Mouse (Mus musculus) MEL (cell line): ENCODE results near the gene Gm9918. TPM values are rescaled to one million over a fixed set of nuclear protein-coding genes. Genes with fewer than 3 reads are reported as not detected.

Experiments used
- DNase-seq: peaks from one replicate; pipeline ENCODE4 v3.0.0; 2011; ENCODE audit warnings: low read depth, low spot score
- H3K27ac ChIP-seq: 2 replicates; pipeline ENCODE4 v1.5.1; 2012; ENCODE audit warnings: low read depth, mild to moderate bottlenecking, control low read depth, low read length, moderate library complexity; ENCODE audit not compliant: control insufficient read depth
- H3K27me3 ChIP-seq, 2 experiments: fragments of 150-350 bp in 1 of 2; sonication (generic) in 1 of 2; 2 replicates each; pipeline ENCODE4 v1.6.1; 2012; ENCODE audit warnings: low read length in 2 of 2, mild to moderate bottlenecking in 2 of 2, improper control_type of control experiment in 1 of 2, moderate library complexity in 1 of 2; ENCODE audit not compliant: insufficient read depth in 2 of 2, control insufficient read depth in 1 of 2
- H3K36me3 ChIP-seq, 2 experiments: 2 replicates each; pipeline ENCODE4 v1.6.1; 2012 to 2014; ENCODE audit warnings: low read length in 2 of 2, improper control_type of control experiment in 1 of 2, inconsistent platforms in 1 of 2, mild to moderate bottlenecking in 1 of 2; ENCODE audit not compliant: insufficient read depth in 2 of 2, control insufficient read depth in 1 of 2
- H3K4me1 ChIP-seq, 2 experiments: fragments of 150-350 bp in 1 of 2; sonication (generic) in 1 of 2; 2 replicates each; pipeline ENCODE4 v1.6.1; 2012; ENCODE audit warnings: low read length in 2 of 2, improper control_type of control experiment in 1 of 2, mild to moderate bottlenecking in 1 of 2; ENCODE audit not compliant: insufficient read depth in 2 of 2, control insufficient read depth in 1 of 2
- H3K4me3 ChIP-seq, 2 experiments: fragments of 150-350 bp in 1 of 2; sonication (generic) in 1 of 2; 2 replicates each; pipeline ENCODE4 v1.5.1; 2012; ENCODE audit warnings: low read depth in 2 of 2, low read length in 2 of 2, mild to moderate bottlenecking in 2 of 2, moderate library complexity in 2 of 2, control low read depth in 1 of 2, improper control_type of control experiment in 1 of 2; ENCODE audit not compliant: control insufficient read depth in 1 of 2, insufficient read depth in 1 of 2
- H3K79me2 ChIP-seq: 2 replicates; pipeline ENCODE4 v1.6.1; 2012; ENCODE audit warnings: mild to moderate bottlenecking, low read length, moderate library complexity; ENCODE audit not compliant: control insufficient read depth, poor library complexity, insufficient read depth
- H3K9ac ChIP-seq: 2 replicates; pipeline ENCODE4 v1.6.1; 2012; ENCODE audit warnings: low read depth, mild to moderate bottlenecking, control low read depth, low read length, moderate library complexity; ENCODE audit not compliant: control insufficient read depth, poor library complexity, severe bottlenecking
- H3K9me3 ChIP-seq: fragments of 150-350 bp; sonication (generic); replicated peaks from 2 replicates; pipeline ENCODE4 v1.6.1; 2012; ENCODE audit warnings: mild to moderate bottlenecking, low read length, improper control_type of control experiment, moderate library complexity; ENCODE audit not compliant: insufficient read depth
- CHD1 ChIP-seq: IDR thresholded peaks from 2 replicates; pipeline ENCODE4 v1.6.1; 2012; ENCODE audit warnings: low read depth, mild to moderate bottlenecking, inconsistent platforms, low read length, improper control_type of control experiment
- CHD2 ChIP-seq: IDR thresholded peaks from 2 replicates; pipeline ENCODE4 v1.6.1; 2011; ENCODE audit warnings: low read length, improper control_type of control experiment
- CTCF ChIP-seq, 3 experiments: IDR thresholded peaks in 2 of 3; conservative IDR thresholded peaks in 1 of 3; 2 replicates each; pipeline ENCODE4 v1.5.1; 2011 to 2012; ENCODE audit warnings: low read length in 3 of 3, low read depth in 2 of 3, mild to moderate bottlenecking in 2 of 3, improper control_type of control experiment in 1 of 3, inconsistent platforms in 1 of 3, mixed read lengths in 1 of 3, moderate library complexity in 1 of 3; ENCODE audit not compliant: control insufficient read depth in 1 of 3, insufficient read depth in 1 of 3, poor library complexity in 1 of 3, severe bottlenecking in 1 of 3
- ELF1 ChIP-seq: IDR thresholded peaks from 2 replicates; pipeline ENCODE4 v1.6.1; 2014; ENCODE audit warnings: low read depth, mild to moderate bottlenecking, inconsistent platforms, low read length, improper control_type of control experiment, moderate library complexity
- EP300 ChIP-seq, 2 experiments: IDR thresholded peaks; 2 replicates each; pipeline ENCODE4 v1.6.1; 2011; ENCODE audit warnings: improper control_type of control experiment in 2 of 2, low read length in 2 of 2, low read depth in 1 of 2, mild to moderate bottlenecking in 1 of 2
- ETS1 ChIP-seq: IDR thresholded peaks from 2 replicates; pipeline ENCODE4 v1.6.1; 2012; ENCODE audit warnings: low read depth, mild to moderate bottlenecking, inconsistent platforms, low read length, improper control_type of control experiment, moderate library complexity
- GABPA ChIP-seq: IDR thresholded peaks from 2 replicates; pipeline ENCODE4 v1.6.1; 2012; ENCODE audit warnings: low read depth, mild to moderate bottlenecking, inconsistent platforms, low read length, improper control_type of control experiment, moderate library complexity
- GATA1 ChIP-seq: IDR thresholded peaks from 2 replicates; pipeline ENCODE4 v1.6.1; 2011; ENCODE audit warnings: low read depth, low read length, improper control_type of control experiment
- HCFC1 ChIP-seq: IDR thresholded peaks from 2 replicates; pipeline ENCODE4 v1.6.1; 2012; ENCODE audit warnings: low read depth, mild to moderate bottlenecking, inconsistent platforms, low read length, improper control_type of control experiment, moderate library complexity
- MAFK ChIP-seq: IDR thresholded peaks from 2 replicates; pipeline ENCODE4 v1.6.1; 2011; ENCODE audit warnings: low read depth, mild to moderate bottlenecking, low read length, improper control_type of control experiment, borderline replicate concordance
- MAX ChIP-seq: IDR thresholded peaks from 2 replicates; pipeline ENCODE4 v1.6.1; 2011; ENCODE audit warnings: low read length, improper control_type of control experiment
- MAZ ChIP-seq: IDR thresholded peaks from 2 replicates; pipeline ENCODE4 v1.6.1; 2012; ENCODE audit warnings: low read depth, mild to moderate bottlenecking, inconsistent platforms, low read length, improper control_type of control experiment
- MEF2A ChIP-seq: IDR thresholded peaks from 2 replicates; pipeline ENCODE4 v1.6.1; 2014; ENCODE audit warnings: low read depth, mild to moderate bottlenecking, inconsistent platforms, low read length, improper control_type of control experiment; ENCODE audit not compliant: poor library complexity, insufficient replicate concordance, severe bottlenecking; ENCODE audit errors: extremely low read depth
- MXI1 ChIP-seq: IDR thresholded peaks from 2 replicates; pipeline ENCODE4 v1.6.1; 2011; ENCODE audit warnings: mild to moderate bottlenecking, low read depth, low read length, improper control_type of control experiment
- MYC ChIP-seq: IDR thresholded peaks from 2 replicates; pipeline ENCODE4 v1.6.1; 2011; ENCODE audit warnings: low read depth, mild to moderate bottlenecking, low read length, improper control_type of control experiment, moderate library complexity
- NELFE ChIP-seq: IDR thresholded peaks from 2 replicates; pipeline ENCODE4 v1.6.1; 2011; ENCODE audit warnings: low read depth, low read length, improper control_type of control experiment
- NRF1 ChIP-seq: IDR thresholded peaks from 2 replicates; pipeline ENCODE4 v1.6.1; 2014; ENCODE audit warnings: low read depth, mild to moderate bottlenecking, inconsistent platforms, low read length, improper control_type of control experiment, moderate library complexity; ENCODE audit not compliant: poor library complexity, insufficient read depth, severe bottlenecking
- POLR2A ChIP-seq, 2 experiments: IDR thresholded peaks; 2 replicates each; pipeline ENCODE4 v1.6.1; 2011 to 2012; ENCODE audit warnings: low read length in 2 of 2, mild to moderate bottlenecking in 2 of 2, control low read depth in 1 of 2, improper control_type of control experiment in 1 of 2, low read depth in 1 of 2, moderate library complexity in 1 of 2; ENCODE audit not compliant: control insufficient read depth in 1 of 2, insufficient read depth in 1 of 2, poor library complexity in 1 of 2
- POLR2AphosphoS2 ChIP-seq: IDR thresholded peaks from 2 replicates; pipeline ENCODE4 v1.6.1; 2011; ENCODE audit warnings: low read length, improper control_type of control experiment
- RAD21 ChIP-seq: IDR thresholded peaks from 2 replicates; pipeline ENCODE4 v1.6.1; 2011; ENCODE audit warnings: mild to moderate bottlenecking, low read depth, low read length, improper control_type of control experiment
- RCOR1 ChIP-seq: IDR thresholded peaks from 2 replicates; pipeline ENCODE4 v1.6.1; 2012; ENCODE audit warnings: low read depth, mild to moderate bottlenecking, inconsistent platforms, low read length, improper control_type of control experiment
- SIN3A ChIP-seq: IDR thresholded peaks from 2 replicates; pipeline ENCODE4 v1.6.1; 2012; ENCODE audit warnings: low read length, improper control_type of control experiment, inconsistent platforms
- SMC3 ChIP-seq: IDR thresholded peaks from 2 replicates; pipeline ENCODE4 v1.6.1; 2011; ENCODE audit warnings: low read depth, low read length, improper control_type of control experiment
- TAL1 ChIP-seq: IDR thresholded peaks from 2 replicates; pipeline ENCODE4 v1.6.1; 2012; ENCODE audit warnings: mild to moderate bottlenecking, inconsistent platforms, low read length, moderate library complexity, mixed read lengths
- TBP ChIP-seq: IDR thresholded peaks from 2 replicates; pipeline ENCODE4 v1.8.0; 2011; ENCODE audit warnings: low read depth, low read length, improper control_type of control experiment
- TCF12 ChIP-seq: IDR thresholded peaks from 2 replicates; pipeline ENCODE4 v1.6.1; 2014; ENCODE audit warnings: low read depth, mild to moderate bottlenecking, inconsistent platforms, low read length, improper control_type of control experiment, moderate library complexity
- UBTF ChIP-seq: IDR thresholded peaks from 2 replicates; pipeline ENCODE4 v1.6.1; 2012; ENCODE audit warnings: low read depth, mild to moderate bottlenecking, inconsistent platforms, low read length, improper control_type of control experiment, moderate library complexity, borderline replicate concordance; ENCODE audit not compliant: insufficient read depth
- ZC3H11A ChIP-seq: IDR thresholded peaks from 2 replicates; pipeline ENCODE4 v1.6.1; 2012; ENCODE audit warnings: low read depth, mild to moderate bottlenecking, inconsistent platforms, low read length, improper control_type of control experiment
- ZMIZ1 ChIP-seq: IDR thresholded peaks from 2 replicates; pipeline ENCODE4 v1.6.1; 2012; ENCODE audit warnings: low read depth, mild to moderate bottlenecking, inconsistent platforms, low read length, improper control_type of control experiment, moderate library complexity
- ZNF384 ChIP-seq: IDR thresholded peaks from 2 replicates; pipeline ENCODE4 v1.6.1; 2012; ENCODE audit warnings: low read depth, mild to moderate bottlenecking, inconsistent platforms, low read length, improper control_type of control experiment
- polyA plus RNA-seq, 2 experiments: library from polyadenylated mRNA; stranded (reverse) in 1 of 2; unstranded in 1 of 2; fragments of >175 nt in 1 of 2; fragments of >200 nt in 1 of 2; gene quantifications; 2 replicates each; pipeline versions ENCODE4 v1.2.1 to v1.2.4; 2012; ENCODE audit warnings: low replicate concordance in 2 of 2, low read depth in 1 of 2; ENCODE audit not compliant: insufficient read length in 2 of 2, insufficient read depth in 1 of 2, missing spikeins in 1 of 2
- total RNA-seq: library from RNA; depleted of rRNA; stranded (reverse); fragments of 300-350 nt; gene quantifications from 2 replicates; pipeline ENCODE4 v1.2.3, GENCODE M21; 2012

Gene Gm9918
- total and polyA plus RNA-seq, 3 experiments, result 0.04 TPM; not detected in 2

- Histone ChIP-seq H3K27ac (peak overlapping the region; percentile 87), H3K4me3 (peak overlapping the region; percentile 11 to 27), H3K9ac (peak overlapping the region; percentile 57), H3K36me3 (peaks cover 0 to 39% of the 10 kb centered on the region in 2 experiments; a peak in 2 of 4 replicates), H3K27me3 (no peaks in the 10 kb centered on the region), H3K4me1 (peaks cover 12 to 48% of the 10 kb centered on the region in 2 experiments), H3K79me2 (peaks cover 24% of the 10 kb centered on the region), H3K9me3 (no peaks in the 10 kb centered on the region)
- DNase-seq, result no peak
- peak; percentile 71 for TF ChIP-seq GATA1
- TF ChIP-seq ELF1, result 0 out of 2 replicates have a peak, but pooled peaks have one; percentile 40
- 0 out of 2 replicates have a peak, but pooled peaks have one; percentile 67 for TF ChIP-seq MYC
- TF ChIP-seq RCOR1, result peak; percentile 65
- TF ChIP-seq CHD2, result no peak
- peak; percentile 91 for TF ChIP-seq SIN3A
- no peak for TF ChIP-seq MAFK
- TF ChIP-seq TCF12, result 0 out of 2 replicates have a peak, but pooled peaks have one; percentile 41
- no peak for TF ChIP-seq GABPA
- TF ChIP-seq MAX, result peak; percentile 36; the same call in 1 of the 2 replicates
- peak; percentile 99 for TF ChIP-seq ZNF384
- TF ChIP-seq HCFC1, result no peak
- no peak for TF ChIP-seq ZC3H11A
- peak; percentile 56 to 59 for TF ChIP-seq EP300 (IDR thresholded peaks at IDR 0.05; ENCODE audit: low read depth in 1 of 2, low read length in 2 of 2)
- TF ChIP-seq MXI1, result peak; percentile 74; the same call in 1 of the 2 replicates
- peak; percentile 85 for TF ChIP-seq ETS1
- TF ChIP-seq MAZ, result no peak
- no peak for TF ChIP-seq CTCF (IDR thresholded peaks at IDR 0.05 in 2 of 3, conservative IDR thresholded peaks at IDR 0.05 in 1 of 3; ENCODE audit: control insufficient read depth in 1 of 3, insufficient read depth in 1 of 3, low read depth in 2 of 3, low read length in 3 of 3, poor library complexity in 1 of 3, severe bottlenecking in 1 of 3)
- TF ChIP-seq TBP, result no peak
These were observed 13.3 kb downstream of the Gm9918 start for GRCm38 (mm10) chr15:102283648-102284047.

GRCm38 (mm10) chr15:102287395-102287794 is 17.0 kb downstream of the Gm9918 start:
- peaks cover 0 to 18% of the 10 kb centered on the region in 2 experiments; a peak in 2 of 4 replicates for H3K36me3 ChIP-seq
- H3K27me3 ChIP-seq, result no peaks in the 10 kb centered on the region
- H3K9ac ChIP-seq, result no peak overlapping the region
- no peaks in the 10 kb centered on the region for H3K79me2 ChIP-seq
- H3K9me3 ChIP-seq, result no peaks in the 10 kb centered on the region
- H3K4me3 ChIP-seq, result no peak overlapping the region
- peak; percentile 89 for DNase-seq
- H3K27ac ChIP-seq, result no peak overlapping the region
- peaks cover 4 to 21% of the 10 kb centered on the region in 2 experiments for H3K4me1 ChIP-seq
- TF ChIP-seq MXI1 (no peak), TAL1 (no peak), POLR2A (IDR thresholded peaks at IDR 0.05; ENCODE audit: control insufficient read depth in 1 of 2, insufficient read depth in 1 of 2, low read depth in 1 of 2, low read length in 2 of 2, poor library complexity in 1 of 2) (no peak), CHD1 (no peak), NRF1 (no peak), TCF12 (no peak), RAD21 (peak; percentile 95), MEF2A (no peak), NELFE (no peak), ZMIZ1 (no peak), UBTF (no peak), CTCF (IDR thresholded peaks at IDR 0.05 in 2 of 3, conservative IDR thresholded peaks at IDR 0.05 in 1 of 3; ENCODE audit: control insufficient read depth in 1 of 3, insufficient read depth in 1 of 3, low read depth in 2 of 3, low read length in 3 of 3, poor library complexity in 1 of 3, severe bottlenecking in 1 of 3) (peak; percentile 49 to 89 (median 60)), MYC (peak; percentile 90), ZC3H11A (peak; percentile 85), POLR2AphosphoS2 (no peak), MAZ (no peak), ETS1 (no peak), TBP (no peak), SMC3 (peak; percentile 85), ELF1 (no peak), SIN3A (peak; percentile 77), GATA1 (no peak)
